Mouse (Mus musculus) embryonic facial prominence, embryonic 10.5 days (tissue): ENCODE data around the gene Klrb1. TPM values are rescaled to one million over a fixed set of nuclear protein-coding genes. Genes with fewer than 3 reads are reported as not detected.
"Not testable (repeated sequence)": the region's sequence is repeated elsewhere in the genome, so short reads cannot be mapped to it uniquely, and the experiment has no call there.

Source experiments
- DNase-seq: peaks from one replicate; pipeline ENCODE4 v3.0.0-alpha.2; 2017; ENCODE audit warnings: low spot score
- H3K27ac ChIP-seq: fragments of 300-500 bp; sonication (generic); replicated peaks from 2 replicates; pipeline ENCODE4 v1.5.1; 2016; ENCODE audit warnings: mild to moderate bottlenecking
- H3K27me3 ChIP-seq: fragments of 300-500 bp; sonication (generic); replicated peaks from 2 replicates; pipeline ENCODE4 v1.6.1; 2016; ENCODE audit warnings: low read depth, mild to moderate bottlenecking; ENCODE audit not compliant: poor library complexity, severe bottlenecking
- H3K36me3 ChIP-seq: fragments of 300-500 bp; sonication (generic); replicated peaks from 2 replicates; pipeline ENCODE4 v1.6.1; 2016; ENCODE audit warnings: mild to moderate bottlenecking, moderate library complexity
- H3K4me1 ChIP-seq: fragments of 300-500 bp; sonication (generic); 2 replicates; pipeline ENCODE4 v1.6.1; 2016
- H3K4me3 ChIP-seq: fragments of 300-500 bp; sonication (generic); 2 replicates; pipeline ENCODE4 v1.5.1; 2016; ENCODE audit warnings: mild to moderate bottlenecking, moderate library complexity
- H3K9me3 ChIP-seq: fragments of 300-500 bp; sonication (generic); 2 replicates; pipeline ENCODE4 v1.6.1; 2016; ENCODE audit warnings: mild to moderate bottlenecking
- WGBS: fragments of 180-500 bp; shearing (Covaris S2); methylation state at CpG from one replicate; pipeline ENCODE4 v1.1.7; 2016; 5-methylcytosine and 5-hydroxymethylcytosine counted together
- polyA plus RNA-seq: library from polyadenylated mRNA; unstranded; fragments of >200 nt; fragmentation: Nextera tagmentation; extraction: Ambion mirVana; gene quantifications from 2 replicates; pipeline ENCODE4 v1.2.1, GENCODE M21; 2016

Gene Klrb1
- polyA plus RNA-seq, 1 experiment from 2014 or later, result not detected

DNA sequence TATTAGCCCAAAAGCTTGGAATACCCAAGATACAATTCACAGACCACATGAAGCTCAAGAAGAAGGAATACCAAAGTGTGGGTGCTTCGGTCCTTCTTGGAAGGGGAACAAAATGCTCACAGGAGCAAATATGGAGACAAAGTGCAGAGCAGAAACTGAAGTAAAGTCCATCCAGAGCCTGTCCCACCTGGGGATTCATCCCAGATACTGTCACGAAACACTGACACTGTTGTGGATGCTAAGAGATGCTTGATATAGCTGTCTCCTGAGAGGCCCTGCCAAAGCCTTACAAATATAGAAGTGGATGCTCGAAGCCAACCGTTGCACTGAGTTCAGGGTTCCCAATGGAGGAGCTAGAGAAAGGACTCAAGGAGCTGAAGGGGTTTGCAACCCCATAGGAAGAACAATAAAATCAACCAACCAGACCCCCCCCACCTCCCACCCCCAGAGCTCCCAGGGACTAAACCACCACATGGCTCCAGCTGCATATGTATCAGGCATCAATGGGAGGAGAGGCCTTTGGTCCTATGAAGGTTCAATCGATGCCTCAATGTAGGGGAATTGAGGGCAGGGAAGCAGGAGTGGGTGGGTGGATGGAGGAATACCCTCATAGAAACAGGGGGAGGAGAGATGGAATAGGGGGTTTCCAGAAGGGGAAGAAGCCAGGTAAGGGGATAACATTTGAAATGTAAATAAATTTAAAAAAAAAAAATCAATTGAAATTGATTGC is 36.5 kb upstream of the Klrb1 start:
- DNase-seq, result no peak
- H3K4me1 ChIP-seq, result peaks cover 18% of the 10 kb centered on the region
- peak overlapping the region; percentile 66 for H3K4me3 ChIP-seq
- H3K9me3 ChIP-seq, result no peaks in the 10 kb centered on the region
- no peaks in the 10 kb centered on the region for H3K36me3 ChIP-seq
- H3K27ac ChIP-seq, result no peak overlapping the region
- WGBS, result 81% methylated on average over 5 of the region's 5 CpGs
- no peaks in the 10 kb centered on the region for H3K27me3 ChIP-seq

DNA sequence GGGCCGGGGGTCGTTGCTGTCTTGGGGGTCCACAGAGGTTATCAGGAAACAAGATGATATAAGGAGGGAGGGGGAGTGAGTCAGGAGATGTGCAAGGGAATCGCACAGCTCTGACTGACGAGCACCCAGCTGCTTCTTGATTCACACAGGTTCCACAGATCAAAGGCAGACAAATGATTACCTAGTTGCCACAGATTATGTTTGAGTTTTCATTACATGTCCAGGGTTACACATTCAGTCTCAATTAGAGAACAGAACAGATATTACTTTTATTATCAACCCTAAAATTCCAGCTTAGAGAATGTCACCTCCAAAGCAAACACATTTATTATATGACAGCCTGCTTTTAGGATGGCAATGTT is 32.5 kb upstream of the Klrb1 start:
- H3K4me3 ChIP-seq, DNase-seq, H3K27me3 ChIP-seq, H3K36me3 ChIP-seq, H3K9me3 ChIP-seq, H3K27ac ChIP-seq, H3K4me1 ChIP-seq: not testable (repeated sequence)
- WGBS, result 66% methylated on average over 4 of the region's 4 CpGs

DNA sequence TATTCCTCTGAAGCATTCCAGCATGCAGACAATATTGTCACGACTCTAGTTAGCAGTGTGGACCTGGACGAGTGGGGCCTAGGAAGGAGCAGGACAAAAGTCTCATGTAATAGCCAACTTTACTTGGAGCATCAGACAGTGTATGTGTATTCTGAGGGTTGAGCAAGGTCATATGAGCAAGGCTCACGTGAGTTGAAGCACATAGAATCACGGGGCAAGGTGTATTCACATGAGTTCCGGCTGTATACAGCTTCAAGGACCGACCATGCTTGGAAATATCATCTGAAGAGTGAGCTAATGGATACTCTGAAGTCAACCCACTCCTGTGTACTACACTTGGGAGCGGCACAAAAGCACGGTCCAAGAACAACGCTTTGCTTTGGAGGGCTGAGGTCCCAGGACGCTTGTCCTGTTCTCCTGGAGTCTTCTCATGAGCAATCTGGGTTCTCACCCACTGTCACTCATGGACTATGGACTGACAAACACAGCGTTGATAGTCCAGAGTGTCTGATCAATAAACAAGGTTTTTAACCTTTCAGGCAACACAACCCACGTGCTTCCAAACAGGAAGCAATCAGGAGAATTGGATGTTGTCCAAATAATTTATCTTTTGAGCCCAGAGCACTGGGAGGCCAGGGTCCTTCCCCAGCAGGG is 32.0 kb upstream of the Klrb1 start:
- DNase-seq, H3K9me3 ChIP-seq, H3K4me1 ChIP-seq, H3K36me3 ChIP-seq, H3K27me3 ChIP-seq, H3K4me3 ChIP-seq, H3K27ac ChIP-seq: not testable (repeated sequence)
- 84% methylated on average over 12 of the region's 12 CpGs for WGBS

DNA sequence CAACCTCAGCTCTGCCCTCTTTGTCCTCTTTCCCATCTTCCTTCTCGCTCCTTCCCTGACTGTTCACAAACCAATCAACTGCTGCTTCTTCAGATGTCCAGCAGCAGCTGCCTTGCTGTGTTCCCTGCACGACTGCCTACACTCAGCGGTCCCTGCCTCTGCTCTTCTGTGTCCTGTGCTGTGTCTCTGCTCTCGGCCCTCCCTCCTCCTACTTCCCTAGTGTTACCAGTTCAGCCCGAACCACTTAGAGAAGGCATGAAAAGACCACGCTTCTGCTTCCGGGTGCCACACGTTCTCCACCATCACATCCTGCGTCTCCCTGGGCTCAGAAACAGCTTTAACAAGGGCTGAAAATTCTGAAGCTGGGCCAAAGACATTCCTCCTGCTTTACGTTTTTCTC is 31.4 kb upstream of the Klrb1 start:
- DNase-seq, result peak; percentile 20
- not testable (repeated sequence) for H3K36me3 ChIP-seq, H3K9me3 ChIP-seq, H3K4me1 ChIP-seq, H3K27me3 ChIP-seq
- 42% methylated on average over 10 of the region's 10 CpGs for WGBS
- Histone ChIP-seq H3K4me3 (peak overlapping the region; percentile 29; the same call in 1 of the 2 replicates), H3K27ac (peak overlapping the region; percentile 48)

DNA sequence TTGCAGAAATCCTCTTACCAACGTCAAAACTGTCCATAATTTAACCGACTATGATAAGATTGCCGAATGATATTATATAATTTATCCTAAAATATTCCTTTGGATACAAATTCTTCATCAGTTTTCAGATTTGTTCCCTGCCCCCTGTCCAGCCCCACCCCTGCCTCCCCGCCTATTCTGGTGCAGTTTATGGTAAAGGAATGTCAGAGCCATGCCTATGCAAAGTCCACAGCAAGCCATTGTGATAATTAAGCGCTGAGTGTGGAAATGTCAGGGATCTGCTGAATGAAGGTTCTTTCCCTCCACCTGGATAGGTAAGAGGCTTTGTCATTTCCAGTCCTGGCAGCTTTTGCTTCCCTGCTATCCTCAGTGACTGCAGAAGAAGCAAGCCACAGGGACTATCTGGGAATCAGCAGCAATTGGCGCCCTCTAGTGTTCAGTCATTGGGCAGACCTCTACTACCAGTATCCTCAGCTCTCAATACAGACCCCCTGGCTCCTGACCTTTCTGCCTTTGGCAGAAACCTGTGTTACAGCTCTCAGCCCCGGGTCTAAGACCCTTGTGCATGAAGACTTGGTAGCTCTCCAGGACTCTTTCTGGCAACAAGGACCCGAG is 30.9 kb upstream of the Klrb1 start:
- DNase-seq, result peak; percentile 75
- WGBS, result 38% methylated on average over 8 of the region's 8 CpGs
- not testable (repeated sequence) for H3K4me3 ChIP-seq, H3K27me3 ChIP-seq, H3K36me3 ChIP-seq, H3K27ac ChIP-seq, H3K9me3 ChIP-seq, H3K4me1 ChIP-seq

DNA sequence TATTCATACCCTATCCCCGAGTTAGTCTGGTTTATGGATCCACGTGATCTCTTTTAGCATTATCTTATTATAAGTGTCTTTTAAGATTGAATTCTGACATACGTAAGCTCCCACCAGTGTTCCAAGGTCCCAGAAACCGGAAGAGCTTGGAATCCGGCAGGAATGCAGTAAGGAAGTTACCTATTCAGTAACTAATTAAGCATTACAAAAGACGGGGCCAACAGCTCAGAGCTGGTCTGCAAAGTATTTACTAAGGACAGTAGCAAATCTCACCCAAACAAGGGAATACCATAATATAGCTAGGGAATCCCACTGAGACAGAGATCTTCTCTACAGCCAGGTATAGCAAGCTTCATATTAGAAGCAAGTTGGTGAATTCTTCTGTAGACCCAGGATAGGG is 24.1 kb upstream of the Klrb1 start:
- not testable (repeated sequence) for DNase-seq, H3K36me3 ChIP-seq, H3K4me3 ChIP-seq, H3K4me1 ChIP-seq, H3K27ac ChIP-seq, H3K9me3 ChIP-seq, H3K27me3 ChIP-seq
- WGBS, result 80% methylated on average over 6 of the region's 6 CpGs

DNA sequence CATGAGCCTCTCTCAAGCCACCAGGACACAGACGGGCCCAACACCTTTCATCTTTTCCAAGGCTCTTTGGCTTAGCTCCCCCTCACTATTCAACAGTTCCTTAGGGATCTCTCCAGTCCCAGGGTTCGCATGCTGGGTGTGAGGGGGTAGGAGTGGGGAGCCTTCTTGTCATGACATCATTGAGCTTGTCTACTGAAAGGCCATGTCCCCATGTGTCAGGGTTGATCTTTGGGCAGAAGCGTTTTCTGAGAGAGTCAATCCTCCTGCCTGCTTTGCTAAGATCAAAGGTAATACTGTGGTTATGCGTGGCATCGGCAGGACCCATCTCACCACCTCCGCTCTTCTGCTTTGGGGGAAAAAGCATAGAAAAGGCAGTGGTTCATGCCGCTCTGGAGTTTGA is 14.6 kb upstream of the Klrb1 start:
- Histone ChIP-seq H3K4me3 (no peak overlapping the region), H3K36me3 (no peaks in the 10 kb centered on the region), H3K27me3 (no peaks in the 10 kb centered on the region), H3K9me3 (no peaks in the 10 kb centered on the region), H3K27ac (no peak overlapping the region), H3K4me1 (no peaks in the 10 kb centered on the region)
- 92% methylated on average over 7 of the region's 7 CpGs for WGBS
- DNase-seq, result no peak

DNA sequence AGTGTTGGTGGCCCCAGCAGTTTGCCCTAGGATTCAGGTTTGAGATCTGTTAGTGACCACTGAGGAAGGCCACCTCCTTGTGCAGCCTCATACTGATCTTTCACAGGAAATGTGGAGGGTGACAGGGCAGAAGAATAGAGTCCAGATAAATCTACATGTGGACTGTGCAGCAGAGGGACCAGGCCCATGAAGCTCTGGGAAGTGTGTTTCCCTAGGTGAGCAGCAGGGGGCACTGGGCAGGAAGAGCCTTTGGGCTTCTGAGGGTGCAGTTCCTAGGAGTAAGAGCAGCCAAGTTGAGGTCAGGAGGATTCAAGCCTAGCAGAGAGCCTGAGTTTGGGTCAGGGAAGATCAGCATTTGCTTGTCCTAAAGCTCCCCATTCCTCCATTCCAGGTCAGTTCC is 13.2 kb upstream of the Klrb1 start:
- Histone ChIP-seq H3K27me3 (no peaks in the 10 kb centered on the region), H3K4me3 (no peak overlapping the region), H3K4me1 (no peaks in the 10 kb centered on the region), H3K9me3 (no peaks in the 10 kb centered on the region), H3K36me3 (no peaks in the 10 kb centered on the region), H3K27ac (no peak overlapping the region)
- DNase-seq, result no peak

DNA sequence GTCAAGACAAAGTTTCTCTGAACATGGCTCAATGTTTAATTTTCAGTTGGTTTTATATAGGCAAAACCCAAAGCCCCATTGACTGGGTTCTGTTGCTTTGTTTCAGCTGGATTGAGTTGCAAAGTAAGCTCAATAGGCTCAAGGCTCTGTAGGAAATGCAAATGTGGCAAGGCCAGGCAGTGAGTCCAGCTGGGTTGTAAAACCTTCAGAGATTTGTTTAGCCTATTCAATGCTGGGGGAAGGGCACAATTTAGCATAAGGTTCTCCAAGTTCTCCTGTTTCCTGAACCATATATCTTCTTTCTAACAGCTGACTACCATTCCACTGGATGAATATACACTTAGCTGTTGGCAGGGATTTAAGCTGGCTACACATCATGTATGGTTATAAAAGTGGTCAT is 12.0 kb upstream of the Klrb1 start:
- H3K36me3 ChIP-seq, result no peaks in the 10 kb centered on the region
- H3K27me3 ChIP-seq, result no peaks in the 10 kb centered on the region
- no peak overlapping the region for H3K27ac ChIP-seq
- DNase-seq, result no peak
- H3K4me3 ChIP-seq, result no peak overlapping the region
- H3K4me1 ChIP-seq, result no peaks in the 10 kb centered on the region
- no peaks in the 10 kb centered on the region for H3K9me3 ChIP-seq

DNA sequence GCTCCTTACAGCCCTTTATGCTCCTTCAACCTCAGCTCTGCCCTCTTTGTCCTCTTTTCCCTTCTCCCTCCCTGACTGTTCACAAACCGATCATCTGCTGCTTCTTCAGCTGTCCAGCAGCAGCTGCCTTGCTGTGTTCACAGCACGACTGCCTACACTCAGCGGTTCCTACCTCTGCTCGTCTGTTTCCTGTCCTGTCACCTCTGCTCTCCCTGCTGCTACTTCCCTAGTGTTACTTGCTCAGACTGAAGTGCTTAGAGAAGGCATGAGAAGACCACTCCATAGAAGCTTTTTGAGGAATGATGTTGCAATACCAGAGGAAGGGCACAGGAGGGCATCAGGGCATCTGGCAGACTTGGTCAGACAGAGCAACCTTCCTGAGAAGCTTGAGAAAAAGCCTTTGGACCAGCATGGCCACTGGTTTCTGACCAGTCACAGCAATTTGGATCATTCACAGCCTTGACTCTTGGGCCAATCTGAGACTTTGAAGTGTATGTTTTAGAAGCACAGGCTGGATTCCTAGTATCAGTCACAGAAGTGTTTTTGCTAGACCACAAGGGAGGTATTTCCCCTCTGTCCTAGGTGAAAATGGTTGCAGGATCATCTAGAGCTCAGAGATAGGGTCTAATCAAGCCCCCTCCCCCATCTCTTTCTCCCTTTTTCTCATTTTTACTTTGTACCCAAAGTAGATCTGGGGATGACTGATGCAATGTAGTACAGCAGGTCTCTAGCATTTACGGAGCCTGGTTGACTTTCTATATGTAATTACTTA is 11.2 kb upstream of the Klrb1 start:
- no peak for DNase-seq
- H3K27me3 ChIP-seq, result no peaks in the 10 kb centered on the region
- no peak overlapping the region for H3K4me3 ChIP-seq
- no peak overlapping the region for H3K27ac ChIP-seq
- no peaks in the 10 kb centered on the region for H3K36me3 ChIP-seq
- H3K9me3 ChIP-seq, result no peaks in the 10 kb centered on the region
- WGBS, result 71% methylated on average over 5 of the region's 5 CpGs
- H3K4me1 ChIP-seq, result no peaks in the 10 kb centered on the region

DNA sequence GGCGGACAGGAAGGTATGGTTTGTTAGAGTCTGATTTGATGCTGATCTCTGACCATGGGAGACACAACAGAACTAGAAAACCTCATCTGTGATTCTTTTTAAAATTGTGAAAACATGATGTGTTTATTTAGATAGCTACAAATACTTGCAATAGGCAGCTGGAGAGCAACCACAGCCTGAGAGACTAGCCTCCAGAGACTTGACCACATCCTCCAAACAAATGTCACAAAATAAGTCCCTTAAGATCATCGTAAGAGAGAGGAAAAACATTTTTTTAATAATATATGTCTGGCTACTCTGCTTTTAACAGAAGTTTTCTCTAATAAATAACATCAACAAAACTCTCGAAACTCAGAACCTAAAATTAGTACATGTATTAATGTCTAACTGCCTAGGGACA is 9.2 kb upstream of the Klrb1 start:
- 85% methylated on average over 3 of the region's 3 CpGs for WGBS
- no peaks in the 10 kb centered on the region for H3K9me3 ChIP-seq
- H3K36me3 ChIP-seq, result no peaks in the 10 kb centered on the region
- H3K27ac ChIP-seq, result no peak overlapping the region
- no peak for DNase-seq
- no peaks in the 10 kb centered on the region for H3K4me1 ChIP-seq
- H3K4me3 ChIP-seq, result no peak overlapping the region
- H3K27me3 ChIP-seq, result no peaks in the 10 kb centered on the region

DNA sequence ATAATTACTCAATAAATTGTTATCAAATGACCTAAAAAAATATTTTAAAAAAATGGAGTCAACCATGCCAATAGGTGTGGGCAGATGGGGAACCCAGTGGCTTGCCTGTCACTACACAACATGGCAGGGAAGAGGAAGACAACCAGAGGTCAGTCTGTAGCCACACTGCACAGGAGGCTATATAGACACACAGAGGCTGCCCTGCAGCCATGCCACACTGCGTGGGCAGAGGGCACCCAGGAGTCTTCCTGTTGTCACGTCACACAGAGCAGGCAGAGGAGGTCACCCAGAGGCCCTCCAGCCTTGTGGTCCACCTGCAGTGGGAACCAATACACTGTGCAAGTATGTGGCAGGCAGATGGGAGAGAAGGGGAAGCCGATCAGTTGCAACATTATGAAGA is 21.2 kb downstream of the Klrb1 start:
- Histone ChIP-seq H3K9me3 (no peaks in the 10 kb centered on the region), H3K4me3 (no peak overlapping the region), H3K27me3 (no peaks in the 10 kb centered on the region), H3K36me3 (no peaks in the 10 kb centered on the region), H3K4me1 (no peaks in the 10 kb centered on the region), H3K27ac (no peak overlapping the region)
- 75% methylated on average over 3 of the region's 3 CpGs for WGBS
- DNase-seq, result no peak

DNA sequence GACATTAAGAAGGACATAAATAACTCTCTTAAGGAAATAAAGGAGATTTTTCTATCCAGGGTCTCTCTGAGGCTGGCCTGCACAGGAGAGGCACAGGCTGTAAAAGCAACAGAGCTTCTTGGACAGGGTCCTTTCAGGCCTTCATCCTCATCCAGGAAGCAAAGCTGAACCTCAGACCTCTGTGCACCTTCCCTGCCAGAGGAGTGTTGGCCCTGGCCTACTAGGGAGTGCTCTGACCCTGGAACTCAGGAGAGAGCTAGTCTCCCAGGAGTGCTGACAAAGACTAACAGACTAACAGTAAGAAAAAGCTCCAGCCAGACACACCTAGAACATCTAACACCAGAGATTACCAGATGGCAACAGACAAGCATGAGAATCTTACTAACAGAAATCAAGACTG is 43.3 kb downstream of the Klrb1 start:
- Histone ChIP-seq H3K27ac (no peak overlapping the region), H3K36me3 (no peaks in the 10 kb centered on the region), H3K9me3 (no peaks in the 10 kb centered on the region; the same call in 1 of the 2 replicates), H3K4me1 (no peaks in the 10 kb centered on the region), H3K27me3 (no peaks in the 10 kb centered on the region), H3K4me3 (no peak overlapping the region)
- DNase-seq, result no peak
